Mouse (Mus musculus): ENCODE measurements around the gene Fam160a2. TPM values are rescaled to one million over a fixed set of nuclear protein-coding genes. Genes with fewer than 3 reads are reported as not detected.

The Fam160a2 gene
- polyA plus RNA-seq, 1 experiment from 2014 or later: 46.1 TPM

- Histone ChIP-seq H3K27me3 (no peaks in the 10 kb centered on the region), H3K9ac (no peak overlapping the region), H3K36me3 (no peaks in the 10 kb centered on the region), H3K9me3 (no peaks in the 10 kb centered on the region), H3K4me2 (replicated peaks) (no peak overlapping the region), H3K27ac (no peak overlapping the region), H3K4me3 (no peak overlapping the region), H3K4me1 (no peaks in the 10 kb centered on the region)
- ATAC-seq (ENCODE audit: insufficient number of reproducible peaks, insufficient read depth, low FRiP score, low TSS enrichment): no peak
- WGBS: 75% methylated on average over 2 of the region's 2 CpGs
Observed at GRCm38 (mm10) chr7:105342752-105343151, 57.1 kb downstream of the Fam160a2 start.

DNA sequence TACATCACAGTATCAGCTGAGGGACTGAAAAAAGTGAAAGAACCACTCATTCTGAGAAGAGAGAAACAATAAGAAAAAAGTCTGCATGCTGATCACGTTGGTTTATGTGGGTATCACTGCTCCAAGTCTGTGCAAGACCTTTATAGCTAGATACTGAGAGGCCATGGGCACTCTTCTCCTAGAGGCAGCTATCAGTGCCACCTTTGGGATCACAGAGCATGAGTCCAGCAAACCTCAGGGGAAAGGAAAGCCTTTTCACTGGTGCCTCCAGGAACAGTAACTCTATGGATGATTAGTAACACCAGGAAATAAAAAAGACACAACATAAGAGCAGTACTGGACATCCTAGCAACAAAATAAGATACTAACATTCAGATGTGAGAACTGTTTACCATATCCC is 57.7 kb downstream of the Fam160a2 start, which contains the start of gene Olfr691:
Gene Olfr691, minus strand, starts transcription at position 101 of the 400 bp plus-strand sequence.
- no peak within 1 kb of the TSS for H3K4me3 ChIP-seq
- no peaks in the 10 kb centered on the region for H3K36me3 ChIP-seq
- 49% methylated on average over 1 of the region's 1 CpGs for whole genome bisulfite sequencing
- no peak within 1 kb of the TSS for H3K9ac ChIP-seq
- no peaks in the 10 kb centered on the region for H3K27me3 ChIP-seq
- H3K9me3 ChIP-seq: no peaks in the 10 kb centered on the region
- H3K4me1 ChIP-seq: no peaks in the 10 kb centered on the region
- ATAC-seq (ENCODE audit: insufficient number of reproducible peaks, insufficient read depth, low FRiP score, low TSS enrichment): no peak
- H3K27ac ChIP-seq: no peak within 1 kb of the TSS
- H3K4me2 ChIP-seq (replicated peaks): no peak within 1 kb of the TSS

DNA sequence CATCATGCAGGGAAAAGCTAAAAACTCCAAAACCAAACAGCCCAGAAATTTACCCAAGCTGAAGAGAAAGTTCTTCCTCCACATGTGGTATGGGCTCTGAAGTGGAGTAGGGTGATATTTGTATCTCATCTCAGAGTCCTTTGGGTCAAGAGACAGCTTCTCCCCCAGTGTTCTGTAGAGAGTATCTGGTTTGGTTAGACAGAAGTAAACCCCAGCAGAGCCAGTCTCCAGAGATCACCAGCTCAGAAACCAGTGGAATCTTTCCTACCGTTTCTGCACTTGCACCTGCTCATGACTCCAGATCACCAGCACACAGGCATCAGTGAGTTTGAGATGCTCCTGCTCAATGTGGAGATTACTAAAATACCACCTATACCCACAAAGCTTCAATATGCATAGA is 65.8 kb downstream of the Fam160a2 start, which contains the start of gene Olfr690:
Gene Olfr690, minus strand, starts transcription at position 101 of the 400 bp plus-strand sequence.
- 62% methylated on average over 1 of the region's 1 CpGs for WGBS
- Histone ChIP-seq H3K27ac (no peak within 1 kb of the TSS), H3K9me3 (no peaks in the 10 kb centered on the region), H3K27me3 (no peaks in the 10 kb centered on the region), H3K4me1 (no peaks in the 10 kb centered on the region), H3K4me3 (no peak within 1 kb of the TSS), H3K9ac (no peak within 1 kb of the TSS), H3K4me2 (replicated peaks) (no peak within 1 kb of the TSS), H3K36me3 (no peaks in the 10 kb centered on the region)
- ATAC-seq (ENCODE audit: insufficient number of reproducible peaks, insufficient read depth, low FRiP score, low TSS enrichment): no peak

- Histone ChIP-seq H3K27me3 (no peaks in the 10 kb centered on the region), H3K27ac (no peak overlapping the region), H3K4me2 (replicated peaks) (no peak overlapping the region), H3K9ac (no peak overlapping the region), H3K9me3 (no peaks in the 10 kb centered on the region), H3K36me3 (no peaks in the 10 kb centered on the region), H3K4me3 (no peak overlapping the region), H3K4me1 (no peaks in the 10 kb centered on the region)
- 77% methylated on average over 2 of the region's 2 CpGs for WGBS
- ATAC-seq (ENCODE audit: insufficient number of reproducible peaks, insufficient read depth, low FRiP score, low TSS enrichment): no peak
Observed at GRCm38 (mm10) chr7:105325302-105325701, 74.6 kb downstream of the Fam160a2 start.

Other genes with a start within 250 kb of the Fam160a2 start
- gene Olfr684, start 236.4 kb downstream of the Fam160a2 start, polyA plus RNA-seq (2016; fragmentation: Nextera tagmentation; extraction: Ambion mirVana): not detected in 2 replicates
- not detected in 2 replicates for gene Olfr685, start 214.0 kb downstream of the Fam160a2 start, polyA plus RNA-seq (2016; fragmentation: Nextera tagmentation; extraction: Ambion mirVana)
- not detected in 2 replicates for gene Olfr686, start 192.6 kb downstream of the Fam160a2 start, polyA plus RNA-seq (2016; fragmentation: Nextera tagmentation; extraction: Ambion mirVana)
- not detected in 2 replicates for gene Olfr688, start 112.0 kb downstream of the Fam160a2 start, polyA plus RNA-seq (2016; fragmentation: Nextera tagmentation; extraction: Ambion mirVana)
- gene Olfr689, start 88.9 kb downstream of the Fam160a2 start, polyA plus RNA-seq (2016; fragmentation: Nextera tagmentation; extraction: Ambion mirVana): not detected in 2 replicates
- gene Olfr690, start 66.0 kb downstream of the Fam160a2 start, polyA plus RNA-seq (2016; fragmentation: Nextera tagmentation; extraction: Ambion mirVana): not detected in 2 replicates
- gene Olfr691, start 57.8 kb downstream of the Fam160a2 start, polyA plus RNA-seq (2016; fragmentation: Nextera tagmentation; extraction: Ambion mirVana): not detected in 2 replicates
- not detected in 2 replicates for gene Olfr692, start 31.8 kb downstream of the Fam160a2 start, polyA plus RNA-seq (2016; fragmentation: Nextera tagmentation; extraction: Ambion mirVana)
- not detected in 2 replicates for gene Gm5901, start 25.0 kb downstream of the Fam160a2 start, polyA plus RNA-seq (2016; fragmentation: Nextera tagmentation; extraction: Ambion mirVana)
- 0.08 TPM in 1 of 2 replicates, not detected in the other for gene Cnga4, start 4.5 kb upstream of the Fam160a2 start, polyA plus RNA-seq (2016; fragmentation: Nextera tagmentation; extraction: Ambion mirVana)
- 0.31 and 0.47 TPM in 2 replicates for gene Cckbr, start 25.7 kb upstream of the Fam160a2 start, polyA plus RNA-seq (2016; fragmentation: Nextera tagmentation; extraction: Ambion mirVana)
- 36.7 and 40.0 TPM in 2 replicates for gene Cavin3, start 82.2 kb upstream of the Fam160a2 start, polyA plus RNA-seq (2016; fragmentation: Nextera tagmentation; extraction: Ambion mirVana)
- 40.8 and 41.4 TPM in 2 replicates for gene Smpd1, start 154.3 kb upstream of the Fam160a2 start, polyA plus RNA-seq (2016; fragmentation: Nextera tagmentation; extraction: Ambion mirVana)
- gene Apbb1, start 181.6 kb upstream of the Fam160a2 start, polyA plus RNA-seq (2016; fragmentation: Nextera tagmentation; extraction: Ambion mirVana): 77.5 and 84.7 TPM in 2 replicates
- gene Hpx, start 200.1 kb upstream of the Fam160a2 start, polyA plus RNA-seq (2016; fragmentation: Nextera tagmentation; extraction: Ambion mirVana): 0.52 and 0.59 TPM in 2 replicates
- 44.0 and 45.9 TPM in 2 replicates for gene Trim3, start 233.5 kb upstream of the Fam160a2 start, polyA plus RNA-seq (2016; fragmentation: Nextera tagmentation; extraction: Ambion mirVana)
- gene Timm10b, start 240.0 kb upstream of the Fam160a2 start, polyA plus RNA-seq (2016; fragmentation: Nextera tagmentation; extraction: Ambion mirVana): 154 and 170 TPM in 2 replicates
- 75.0 and 85.3 TPM in 2 replicates for gene Arfip2, start 240.4 kb upstream of the Fam160a2 start, polyA plus RNA-seq (2016; fragmentation: Nextera tagmentation; extraction: Ambion mirVana)
- 4.5 and 18.1 TPM in 2 replicates for gene Gm45799, start 240.5 kb upstream of the Fam160a2 start, polyA plus RNA-seq (2016; fragmentation: Nextera tagmentation; extraction: Ambion mirVana)

All from embryonic facial prominence, embryonic 12.5 days (tissue).